Mouse (Mus musculus) erythroblast, embryonic 14.5 days (primary cell): ENCODE measurements around the gene Tomm34.

Experiments
- GATA1 ChIP-seq: IDR thresholded peaks from 2 replicates; pipeline ENCODE4 v1.6.1; 2012; ENCODE audit warnings: low read length, inconsistent platforms, mixed read lengths
- TAL1 ChIP-seq: IDR thresholded peaks from 3 replicates; pipeline ENCODE4 v1.6.1; 2012; ENCODE audit warnings: low read length, inconsistent platforms, mixed read lengths

GRCm38 (mm10) chr2:164108501-164108900 lies 37.5 kb upstream of the Tomm34 start:
- TF ChIP-seq TAL1 (no peak), GATA1 (no peak)
